Mouse (Mus musculus): ENCODE measurements around the gene Gria1.

DNA sequence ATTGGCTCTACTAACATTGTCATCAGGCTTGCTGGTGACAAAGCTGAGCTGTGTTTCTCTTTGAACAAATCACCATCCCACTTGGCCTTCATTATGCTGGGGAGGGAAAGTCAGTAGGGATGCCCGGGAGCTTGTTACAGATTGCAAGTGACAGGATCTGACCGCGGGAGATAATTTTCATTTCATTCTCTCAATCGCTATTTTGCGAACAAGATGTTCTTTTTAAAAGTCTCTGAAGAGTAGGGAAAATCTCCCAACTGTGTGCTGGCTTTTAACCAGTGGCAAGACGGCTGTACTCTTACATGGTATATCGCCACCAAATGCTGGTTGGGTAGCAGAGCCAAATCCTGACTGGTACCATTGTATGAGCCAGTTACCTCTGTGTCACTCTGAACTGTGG, 202.9 kb downstream of the Gria1 start:
- TF ChIP-seq POLR2A (IDR thresholded peaks at IDR 0.05; ENCODE audit: insufficient read length, low read depth) (no peak), USF1 (IDR thresholded peaks at IDR 0.05; ENCODE audit: low read depth) (no peak)
